Mouse (Mus musculus): ENCODE results near the gene Pdgfb.

GRCm38 (mm10) chr15:80051782-80052181 lies 37.0 kb upstream of the Pdgfb start:
- TF ChIP-seq CTCF (IDR thresholded peaks at IDR 0.05; ENCODE audit: extremely low read depth, insufficient read depth, insufficient read length, insufficient replicate concordance) (no peak), POLR2A (IDR thresholded peaks at IDR 0.05; ENCODE audit: low read depth, low read length) (no peak)

Data from spleen, adult 2 months (tissue).